Mouse (Mus musculus) megakaryocyte, embryonic 14.5 days (primary cell): ENCODE results near the gene Mtus2. TPM values are rescaled to one million over a fixed set of nuclear protein-coding genes. Genes with fewer than 3 reads are reported as not detected.
"Not testable (repeated sequence)": the region's sequence is repeated elsewhere in the genome, so short reads cannot be mapped to it uniquely, and the experiment has no call there.

Experiments
- H3K27me3 ChIP-seq: replicated peaks from 2 replicates; pipeline ENCODE3; 2012; ENCODE audit warnings: inconsistent platforms
- H3K36me3 ChIP-seq: replicated peaks from 2 replicates; pipeline ENCODE3; 2012; ENCODE audit warnings: low read length, inconsistent platforms, mixed read lengths
- H3K4me1 ChIP-seq: 2 replicates; pipeline ENCODE4 v1.6.1; 2012; ENCODE audit warnings: inconsistent platforms
- H3K4me3 ChIP-seq: replicated peaks from 2 replicates; pipeline ENCODE3; 2012; ENCODE audit warnings: moderate library complexity, mild to moderate bottlenecking, inconsistent platforms
- H3K9me3 ChIP-seq: 2 replicates; pipeline ENCODE4 v1.6.1; 2012; ENCODE audit warnings: inconsistent platforms
- FLI1 ChIP-seq: IDR thresholded peaks from 2 replicates; pipeline ENCODE4 v1.6.1; 2012; ENCODE audit warnings: low read length, inconsistent platforms, mixed read lengths
- GATA1 ChIP-seq: IDR thresholded peaks from 3 replicates; pipeline ENCODE4 v1.6.1; 2012; ENCODE audit warnings: mixed read lengths, low read length, inconsistent platforms, borderline replicate concordance
- polyA plus RNA-seq: library from polyadenylated mRNA; stranded (reverse); fragments of >175 nt; gene quantifications from 2 replicates; pipeline ENCODE4 v1.2.3, GENCODE M21; 2012; ENCODE audit warnings: low replicate concordance; ENCODE audit not compliant: insufficient read depth

Gene Mtus2
- polyA plus RNA-seq, 1 experiment = not detected

- H3K4me3 ChIP-seq = no peak overlapping the region
- no peaks in the 10 kb centered on the region for H3K36me3 ChIP-seq
- no peak for TF ChIP-seq FLI1
- H3K4me1 ChIP-seq = no peaks in the 10 kb centered on the region
- H3K9me3 ChIP-seq = peaks cover 49% of the 10 kb centered on the region
- H3K27me3 ChIP-seq = no peaks in the 10 kb centered on the region
Observed at GRCm38 (mm10) chr5:148175742-148176426, 218.8 kb downstream of the Mtus2 start.

GRCm38 (mm10) chr5:148176539-148176938 lies 219.4 kb downstream of the Mtus2 start:
- H3K9me3 ChIP-seq = peaks cover 51% of the 10 kb centered on the region
- not testable (repeated sequence) for H3K4me3 ChIP-seq, H3K27me3 ChIP-seq, H3K4me1 ChIP-seq, H3K36me3 ChIP-seq

GRCm38 (mm10) chr5:148179231-148179630 lies 222.1 kb downstream of the Mtus2 start:
- Histone ChIP-seq H3K27me3 (no peaks in the 10 kb centered on the region), H3K36me3 (no peaks in the 10 kb centered on the region), H3K4me3 (no peak overlapping the region), H3K9me3 (peaks cover 67% of the 10 kb centered on the region), H3K4me1 (no peaks in the 10 kb centered on the region)
- TF ChIP-seq FLI1 (no peak), GATA1 (no peak)

GRCm38 (mm10) chr5:148180590-148181307 lies 223.6 kb downstream of the Mtus2 start:
- H3K9me3 ChIP-seq = peaks cover 75% of the 10 kb centered on the region
- H3K36me3 ChIP-seq = no peaks in the 10 kb centered on the region
- H3K27me3 ChIP-seq = no peaks in the 10 kb centered on the region
- H3K4me1 ChIP-seq = no peaks in the 10 kb centered on the region
- no peak overlapping the region for H3K4me3 ChIP-seq
- no peak for TF ChIP-seq FLI1
- no peak for TF ChIP-seq GATA1

- H3K9me3 ChIP-seq = peaks cover 74% of the 10 kb centered on the region
- H3K4me3 ChIP-seq = no peak overlapping the region
- TF ChIP-seq FLI1 (no peak), GATA1 (no peak)
- H3K27me3 ChIP-seq = no peaks in the 10 kb centered on the region
- no peaks in the 10 kb centered on the region for H3K4me1 ChIP-seq
- H3K36me3 ChIP-seq = no peaks in the 10 kb centered on the region
Observed at GRCm38 (mm10) chr5:148181308-148181630, 224.1 kb downstream of the Mtus2 start.

GRCm38 (mm10) chr5:148181901-148182300 lies 224.8 kb downstream of the Mtus2 start:
- no peaks in the 10 kb centered on the region for H3K4me1 ChIP-seq
- TF ChIP-seq GATA1 = no peak
- TF ChIP-seq FLI1 = no peak
- H3K27me3 ChIP-seq = no peaks in the 10 kb centered on the region
- peaks cover 72% of the 10 kb centered on the region for H3K9me3 ChIP-seq
- H3K4me3 ChIP-seq = no peak overlapping the region
- H3K36me3 ChIP-seq = no peaks in the 10 kb centered on the region

GRCm38 (mm10) chr5:148185898-148186297 lies 228.8 kb downstream of the Mtus2 start:
- Histone ChIP-seq H3K9me3 (peaks cover 36% of the 10 kb centered on the region), H3K4me1 (no peaks in the 10 kb centered on the region), H3K27me3 (no peaks in the 10 kb centered on the region), H3K36me3 (no peaks in the 10 kb centered on the region), H3K4me3 (no peak overlapping the region)
- TF ChIP-seq GATA1 (no peak), FLI1 (no peak)

GRCm38 (mm10) chr5:148191416-148191815 lies 234.3 kb downstream of the Mtus2 start:
- Histone ChIP-seq H3K9me3 (0 out of 2 replicates have a peak, but pooled peaks cover 3% of the 10 kb centered on the region), H3K4me3 (no peak overlapping the region), H3K36me3 (no peaks in the 10 kb centered on the region), H3K27me3 (no peaks in the 10 kb centered on the region), H3K4me1 (no peaks in the 10 kb centered on the region)
- no peak for TF ChIP-seq GATA1
- TF ChIP-seq FLI1 = no peak

GRCm38 (mm10) chr5:148211831-148212230 lies 254.7 kb downstream of the Mtus2 start:
- H3K27me3 ChIP-seq = no peaks in the 10 kb centered on the region
- no peaks in the 10 kb centered on the region for H3K36me3 ChIP-seq
- TF ChIP-seq FLI1 (no peak), GATA1 (no peak)
- no peaks in the 10 kb centered on the region for H3K4me1 ChIP-seq
- no peak overlapping the region for H3K4me3 ChIP-seq
- H3K9me3 ChIP-seq = peaks cover 45% of the 10 kb centered on the region

- Histone ChIP-seq H3K4me1 (no peaks in the 10 kb centered on the region), H3K9me3 (peaks cover 46% of the 10 kb centered on the region), H3K27me3 (no peaks in the 10 kb centered on the region), H3K4me3 (no peak overlapping the region), H3K36me3 (no peaks in the 10 kb centered on the region)
- TF ChIP-seq FLI1 (no peak), GATA1 (no peak)
Observed at GRCm38 (mm10) chr5:148216786-148217185, 259.7 kb downstream of the Mtus2 start.

- no peaks in the 10 kb centered on the region for H3K36me3 ChIP-seq
- no peaks in the 10 kb centered on the region for H3K27me3 ChIP-seq
- H3K9me3 ChIP-seq = peaks cover 32% of the 10 kb centered on the region
- no peak overlapping the region for H3K4me3 ChIP-seq
- TF ChIP-seq FLI1 (no peak), GATA1 (no peak)
- H3K4me1 ChIP-seq = no peaks in the 10 kb centered on the region
Observed at GRCm38 (mm10) chr5:148222898-148223297, 265.8 kb downstream of the Mtus2 start.
